Comparison of ENCODE assay signal across 8 mouse cellular contexts in the genomic region with DNA sequence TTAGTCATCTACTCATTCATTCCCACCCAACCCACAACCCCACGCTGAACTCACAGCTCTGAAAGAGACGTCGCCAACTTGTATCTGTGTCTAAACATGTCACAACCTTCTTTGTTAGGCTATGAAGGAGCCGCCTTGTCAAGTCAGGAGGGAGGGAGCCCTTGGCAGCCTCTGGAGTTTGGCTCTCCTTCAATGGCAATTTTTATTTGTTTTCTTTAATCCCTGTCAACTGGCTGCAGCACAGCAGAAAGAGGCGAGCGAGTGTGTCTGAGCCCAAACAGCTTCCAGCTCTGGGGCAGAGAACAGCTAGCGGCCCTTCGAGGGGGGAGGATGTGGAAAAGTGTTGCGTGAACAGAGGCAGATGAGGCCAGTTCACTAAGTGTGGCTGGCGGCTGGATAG. TPM values are rescaled to one million over a fixed set of nuclear protein-coding genes. Genes with fewer than 3 reads are reported as not detected.
DNase-seq lines count a peak whose midpoint lies in the region; ATAC-seq lines count a peak whose summit lies in the region.

No protein-coding gene starts in this region.

- no peaks in the 10 kb centered on the region for H3K9me3 ChIP-seq in neural tube, embryonic 14.5 days (ENCODE audit: control insufficient read depth, low read length)

- H3K4me1 ChIP-seq in neural tube, embryonic 14.5 days (ENCODE audit: control insufficient read depth, insufficient read depth, low read length) = peaks cover 15% of the 10 kb centered on the region; the same call in 1 of the 2 replicates

- H3K27ac ChIP-seq in neural tube, embryonic 14.5 days (ENCODE audit: low read depth, low read length) = peak overlapping the region; percentile 48; the same call in 1 of the 2 replicates

- H3K4me3 ChIP-seq in neural tube, embryonic 14.5 days (ENCODE audit: low read depth, low read length) = no peak overlapping the region

- no peaks in the 10 kb centered on the region for H3K36me3 ChIP-seq in neural tube, embryonic 14.5 days (ENCODE audit: control insufficient read depth, insufficient read depth, low read length)

- intact Hi-C loops in left cerebral cortex, postnatal 4 days (cut with DNase I) = no loop called here

- ATAC-seq in neural tube, embryonic 14.5 days (ENCODE audit: low read depth) = peak; percentile 62

- no peak overlapping the region for H3K9ac ChIP-seq in neural tube, embryonic 14.5 days (replicated peaks; ENCODE audit: low read depth, low read length)

- peak; percentile 68 to 89 for DNase-seq in adrenal gland, adult (ENCODE audit: inconsistent age in 2 of 2, low spot score in 1 of 2)
- DNase-seq in adrenal gland, postnatal 4 days (ENCODE audit: low spot score in 2 of 2) = no peak
- DNase-seq in cerebellum, adult 9-11 months = peak; percentile 57
- peak; percentile 33 to 57 for DNase-seq in gastrocnemius, postnatal 4 days (ENCODE audit: low spot score in 2 of 2)
- DNase-seq in kidney, adult 8-10 months = peak; percentile 23 to 24
- peak; percentile 70 for DNase-seq in left cerebral cortex, postnatal 4 days
- no peak for DNase-seq in embryo, embryonic 9.5 days (ENCODE audit: extremely low spot score)

- WGBS in neural tube, embryonic 14.5 days = 46% methylated on average over 10 of the region's 10 CpGs

- H3K27me3 ChIP-seq in neural tube, embryonic 14.5 days (ENCODE audit: control insufficient read depth, insufficient read depth, low read length) = no peaks in the 10 kb centered on the region

- H3K4me2 ChIP-seq in neural tube, embryonic 14.5 days (ENCODE audit: low read depth, low read length) = no peak overlapping the region

RNA-seq across cellular contexts. Expression of a gene that starts 50.0 kb away (rescaled TPM):
- 10 to 100 TPM; 26.0 to 26.4 TPM for total RNA-seq in adrenal gland, postnatal 4 days (2021)
- 10 to 100 TPM; 11.2 to 13.5 TPM for total RNA-seq in gastrocnemius, postnatal 4 days (2021)
- total RNA-seq in left cerebral cortex, postnatal 4 days (2021) = 10 to 100 TPM; 52.7 to 58.4 TPM
- 36.0 and 36.5 TPM in 2 replicates for polyA plus RNA-seq in neural tube, embryonic 14.5 days (2014; fragmentation: Nextera tagmentation; extraction: Ambion mirVana)

Comparison
In these comparisons a context has a peak if more than half of its experiments do, and no peak if none do; other contexts are left out.
1. DNase-seq: peak in adrenal gland, adult (2 of 2), cerebellum, adult 9-11 months (single experiment), gastrocnemius, postnatal 4 days (2 of 2), kidney, adult 8-10 months (2 of 2) and left cerebral cortex, postnatal 4 days (single experiment); none in adrenal gland, postnatal 4 days (0 of 2) and embryo, embryonic 9.5 days (single experiment).